Mouse (Mus musculus): ENCODE measurements around the gene Kdm2b.

DNA sequence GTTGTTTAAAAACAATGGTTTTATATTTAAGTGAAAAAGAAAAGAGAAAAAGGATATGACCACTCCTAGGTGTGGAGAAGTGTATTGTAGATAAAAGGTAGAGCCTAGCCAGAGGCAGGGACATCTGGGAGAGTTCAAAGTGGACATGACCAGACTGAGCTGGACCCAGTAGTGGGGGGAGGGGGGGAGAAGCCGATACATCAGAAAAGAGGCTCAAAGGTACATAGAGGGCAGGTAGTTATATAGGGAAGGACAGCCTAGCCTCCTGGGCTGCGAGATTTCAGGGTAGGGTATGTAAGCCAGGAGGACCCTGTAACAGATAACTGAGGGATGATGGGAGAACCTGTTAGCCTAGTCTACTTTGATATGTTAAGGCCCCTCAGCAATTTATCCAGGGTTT, 137.0 kb downstream of the Kdm2b start:
- TF ChIP-seq POLR2A (IDR thresholded peaks at IDR 0.05; ENCODE audit: control insufficient read depth, low read depth, low read length), result no peak
- no peak for TF ChIP-seq CTCF (IDR thresholded peaks at IDR 0.05; ENCODE audit: control insufficient read depth, insufficient read depth, insufficient replicate concordance, low read depth, low read length)
